Mouse (Mus musculus) ES-CJ7 (cell line): Measurements from ENCODE around the gene Zbed4.
"Not testable (repeated sequence)": the region's sequence is repeated elsewhere in the genome, so short reads cannot be mapped to it uniquely, and the experiment has no call there.

Experiments used
- DNase-seq: peaks from one replicate; pipeline ENCODE4 v3.0.0; 2011; ENCODE audit warnings: low read depth, low spot score

Zbed4 gene

GRCm38 (mm10) chr15:88738466-88738865 is 13.0 kb upstream of the Zbed4 start:
- DNase-seq: no peak

DNA sequence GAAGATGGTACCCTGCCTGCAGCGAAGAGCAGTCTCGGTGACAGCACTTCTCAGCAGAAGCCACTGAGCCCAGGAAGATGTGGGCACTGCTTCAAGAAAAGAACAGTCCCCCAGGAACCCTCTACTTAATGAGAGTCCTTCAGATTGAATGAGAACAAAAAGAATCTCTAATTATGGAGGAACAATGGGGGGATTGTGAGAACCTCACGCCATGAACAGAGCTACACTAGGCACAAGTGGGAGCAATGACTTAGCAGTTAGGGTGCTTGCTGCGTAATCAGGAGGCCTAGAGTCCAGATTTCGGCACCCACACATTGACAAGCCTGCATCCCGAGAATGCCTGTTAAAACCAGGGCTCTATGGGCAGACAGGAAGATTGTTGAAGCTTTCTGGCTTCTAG is 10.1 kb upstream of the Zbed4 start:
- DNase-seq: no peak

- not testable (repeated sequence) for DNase-seq
Measured at GRCm38 (mm10) chr15:88743371-88743770, 8.1 kb upstream of the Zbed4 start.

DNA sequence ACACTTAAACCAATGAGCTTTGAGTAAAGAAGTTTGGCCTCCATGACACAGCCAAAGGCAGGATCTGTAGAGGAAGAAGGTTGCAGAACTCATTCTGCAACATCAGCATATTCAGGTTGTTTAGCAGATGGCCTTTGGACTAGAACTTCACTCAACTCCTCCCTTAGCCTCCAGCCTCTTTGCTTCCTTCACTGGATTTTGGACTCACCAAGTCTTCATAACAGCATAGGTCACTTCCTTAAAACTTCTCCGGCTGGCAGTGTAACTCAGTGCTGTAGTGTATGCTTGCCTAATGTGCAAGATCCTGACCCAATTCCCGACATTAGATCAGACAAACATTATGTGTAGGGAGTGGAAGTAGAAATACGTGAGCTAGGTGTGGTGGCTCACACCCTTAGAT is 6.1 kb upstream of the Zbed4 start:
- no peak for DNase-seq

DNA sequence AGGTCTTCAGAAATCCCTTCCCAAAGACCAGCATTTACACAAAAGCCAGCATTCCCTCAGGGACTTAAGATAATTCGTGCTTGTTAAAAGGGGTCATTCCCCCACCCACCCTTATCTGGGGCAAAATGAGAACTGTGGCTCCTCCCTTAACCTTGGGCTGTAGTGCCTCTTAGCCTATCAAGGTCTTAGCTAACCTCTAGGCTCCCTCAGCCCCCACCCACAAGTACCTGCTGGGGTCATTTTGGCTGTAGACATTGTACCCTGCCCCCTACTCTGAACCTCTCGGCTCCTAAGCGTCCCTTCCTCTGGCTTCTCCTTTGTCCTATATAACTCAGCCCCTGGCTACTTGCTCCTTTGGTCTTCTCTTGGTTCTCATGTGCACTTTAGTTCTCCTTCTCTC is 5.5 kb upstream of the Zbed4 start:
- DNase-seq: peak; percentile 68

DNA sequence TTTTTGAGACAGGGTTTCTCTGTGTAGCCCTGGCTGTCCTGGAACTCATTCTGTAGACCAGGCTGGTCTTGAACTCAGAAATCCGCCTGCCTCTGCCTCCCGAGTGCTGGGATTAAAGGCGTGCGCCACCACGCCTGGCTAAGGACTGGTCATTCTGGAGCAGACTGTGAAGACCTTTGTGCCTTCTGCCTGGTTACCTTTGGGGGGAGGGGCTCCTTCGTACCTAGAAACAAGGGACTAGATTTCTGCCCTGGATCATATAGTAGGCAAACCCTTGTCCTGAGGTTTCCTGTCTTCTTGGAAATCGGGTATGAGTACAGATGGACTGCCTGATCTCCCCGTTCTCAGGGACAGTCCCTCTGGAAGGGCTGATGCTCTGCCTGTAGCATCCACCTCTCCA is 1.8 kb upstream of the Zbed4 start:
- not testable (repeated sequence) for DNase-seq

GRCm38 (mm10) chr15:88750032-88750431 is 1.4 kb upstream of the Zbed4 start:
- DNase-seq: no peak

DNA sequence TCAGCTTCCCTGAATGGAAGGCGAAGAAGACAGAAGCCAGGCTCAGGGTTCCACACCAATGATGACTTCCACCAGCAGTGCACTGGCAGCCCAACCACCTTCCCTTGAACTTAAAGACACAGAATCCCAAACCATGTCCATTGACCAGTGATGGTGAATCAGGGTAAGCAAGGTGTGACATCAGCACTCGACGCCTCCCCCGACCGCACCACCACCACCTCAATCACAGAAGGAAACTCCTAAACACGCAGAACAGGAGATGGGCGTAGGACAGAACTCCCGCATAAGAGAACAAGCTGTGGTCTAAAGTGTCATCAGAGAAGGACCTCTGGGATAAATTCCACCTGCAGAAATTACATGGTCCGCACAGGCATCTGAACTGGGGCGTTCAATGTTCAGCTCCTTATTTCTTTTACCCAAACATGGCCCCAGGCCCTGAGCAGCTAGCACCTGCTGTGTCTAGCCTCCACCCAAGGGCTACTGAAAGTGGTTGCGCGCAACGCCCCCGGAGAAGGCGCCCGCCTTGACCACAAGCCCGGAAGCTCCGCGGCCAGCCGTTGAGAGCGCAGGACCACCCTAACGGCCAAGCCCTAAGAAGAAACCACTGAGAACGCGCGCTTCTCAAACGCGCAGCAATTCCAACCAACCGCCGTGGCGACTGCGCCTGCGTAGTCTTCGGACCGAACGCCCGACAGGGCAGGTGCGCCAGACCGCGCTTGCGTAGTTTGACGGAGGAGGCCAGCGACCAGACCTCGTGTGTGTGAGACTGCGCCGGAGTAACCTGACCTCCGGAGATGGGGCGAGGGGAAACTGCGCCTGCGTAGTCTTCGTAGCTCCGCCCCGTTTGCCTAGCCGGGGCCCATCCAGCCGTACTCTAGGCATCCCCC is 540 bp upstream of the Zbed4 start:
- peak; percentile 100 for DNase-seq

- DNase-seq: no peak
Measured at GRCm38 (mm10) chr15:88752403-88752733, 908 bp downstream of the Zbed4 start.

- no peak for DNase-seq
Measured at GRCm38 (mm10) chr15:88754896-88755295, 3.4 kb downstream of the Zbed4 start.

DNA sequence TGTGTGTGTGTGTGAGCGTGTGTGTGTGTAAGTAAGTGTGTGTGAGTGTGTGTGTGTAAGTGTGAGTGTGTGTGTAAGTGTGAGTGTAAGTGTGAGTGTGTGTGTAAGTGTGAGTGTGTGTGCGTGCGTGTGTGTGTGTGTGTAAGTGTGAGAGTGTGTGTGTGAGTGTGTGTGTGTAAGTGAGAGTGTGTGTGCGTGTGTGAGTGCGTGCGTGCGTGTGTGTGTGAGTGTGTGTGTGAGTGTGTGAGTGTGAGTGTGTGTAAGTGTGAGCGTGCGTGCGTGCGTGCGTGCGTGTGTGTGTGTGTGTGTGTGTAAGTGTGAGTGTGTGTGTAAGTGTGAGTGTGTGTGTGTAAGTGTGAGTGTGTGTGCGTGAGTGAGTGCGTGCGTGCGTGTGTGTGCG is 4.3 kb downstream of the Zbed4 start:
- DNase-seq: no peak

DNA sequence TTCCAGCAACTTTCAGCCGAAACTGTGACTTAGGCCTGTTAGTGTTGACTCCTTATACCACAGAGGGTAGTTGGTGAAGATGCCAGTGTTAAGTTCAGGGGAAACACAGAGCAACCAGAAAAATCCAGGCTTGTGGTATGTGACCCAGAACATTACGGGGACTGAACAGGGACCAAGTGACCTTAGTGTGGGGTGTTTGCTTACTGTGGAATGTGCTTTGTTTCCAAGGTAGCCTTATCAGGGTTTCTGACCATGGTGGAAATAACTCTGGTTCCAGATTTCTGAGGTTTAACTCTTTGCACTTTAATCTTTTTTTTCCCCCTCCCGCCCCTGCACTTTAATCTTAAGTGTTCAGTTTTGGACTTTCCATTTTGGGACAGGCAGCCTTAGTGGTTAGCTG is 6.6 kb downstream of the Zbed4 start:
- DNase-seq: no peak

- no peak for DNase-seq
Measured at GRCm38 (mm10) chr15:88761551-88761950, 10.1 kb downstream of the Zbed4 start.

DNA sequence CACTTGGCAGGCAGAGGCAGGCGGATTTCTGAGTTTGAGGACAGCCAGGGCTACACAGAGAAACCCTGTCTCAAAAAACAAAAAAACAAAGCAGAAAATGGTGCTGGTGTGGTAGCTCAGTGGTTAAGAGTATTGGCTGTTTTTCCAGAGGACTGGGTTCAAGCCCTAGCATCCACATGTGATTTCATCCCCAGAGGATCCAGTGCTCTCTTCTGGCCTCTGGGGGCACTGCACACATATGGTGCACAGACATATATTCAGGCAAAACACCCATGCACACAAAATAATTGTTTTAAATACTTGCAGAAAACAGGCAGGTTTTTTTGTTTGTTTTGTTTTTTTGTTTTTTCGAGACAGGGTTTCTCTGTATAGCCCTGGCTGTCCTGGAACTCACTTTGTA is 14.7 kb downstream of the Zbed4 start:
- peak; percentile 63 for DNase-seq

DNA sequence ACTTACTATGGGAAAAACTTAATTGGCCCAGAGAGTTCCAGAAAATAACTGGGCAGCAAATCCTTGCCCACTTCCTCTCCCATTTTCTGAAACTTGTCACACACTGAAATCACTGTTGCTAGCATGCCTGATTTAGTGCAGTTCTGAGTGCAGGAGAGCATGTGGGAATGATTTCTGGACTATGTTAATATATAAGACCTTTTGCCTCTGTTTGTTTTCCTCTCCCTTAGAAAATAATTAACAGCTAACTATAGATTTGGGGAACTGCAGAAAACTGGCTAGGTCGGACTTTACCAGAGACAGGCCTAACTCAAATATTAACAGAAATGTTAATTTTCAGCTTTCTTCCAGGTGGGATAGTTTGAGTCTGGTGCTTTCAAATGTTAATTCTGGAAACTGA is 17.1 kb downstream of the Zbed4 start:
- DNase-seq: no peak

GRCm38 (mm10) chr15:88774630-88775029 is 23.2 kb downstream of the Zbed4 start:
- DNase-seq: not testable (repeated sequence)

- no peak for DNase-seq
Measured at GRCm38 (mm10) chr15:88792140-88792850, 40.8 kb downstream of the Zbed4 start.

DNA sequence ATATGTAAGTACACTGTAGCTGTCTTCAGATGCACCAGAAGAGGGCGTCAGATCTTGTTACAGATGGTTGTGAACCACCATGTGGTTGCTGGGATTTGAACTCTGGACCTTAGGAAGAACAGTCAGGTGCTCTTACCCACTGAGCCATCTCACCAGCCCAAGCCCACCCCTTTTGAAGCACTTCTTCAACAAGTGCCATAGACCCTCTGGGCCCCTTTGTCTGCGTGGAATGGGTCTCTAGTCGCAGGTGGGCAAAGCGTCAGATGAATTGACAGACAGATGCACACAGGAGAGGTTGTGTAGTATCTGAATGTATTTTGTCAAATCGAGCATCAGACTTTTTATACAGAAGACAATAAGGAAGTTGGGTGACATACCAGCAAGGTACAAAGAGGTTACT is 43.3 kb downstream of the Zbed4 start:
- not testable (repeated sequence) for DNase-seq

- DNase-seq: no peak
Measured at GRCm38 (mm10) chr15:88799950-88800371, 48.5 kb downstream of the Zbed4 start.

DNA sequence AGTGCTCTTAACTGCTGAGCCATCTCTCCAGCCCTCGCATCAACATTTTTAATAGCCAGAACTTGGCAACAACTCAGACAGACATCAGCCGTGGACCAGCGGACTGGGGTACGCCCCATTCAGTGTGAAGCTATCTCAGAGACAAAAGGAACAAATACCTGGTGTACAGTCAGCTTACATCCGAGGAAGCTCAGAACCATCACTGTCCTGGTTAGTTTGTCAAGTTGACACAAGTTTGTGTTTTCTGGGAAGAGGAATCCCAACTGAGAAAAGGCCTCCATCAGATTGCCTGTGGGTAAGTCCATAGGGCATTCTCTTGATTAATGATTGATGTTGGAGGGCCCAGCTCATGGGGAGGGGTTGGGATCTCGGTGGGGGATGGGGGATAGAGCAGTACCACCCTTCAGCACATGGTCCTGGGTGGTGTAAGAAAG is 49.5 kb downstream of the Zbed4 start:
- no peak for DNase-seq

DNA sequence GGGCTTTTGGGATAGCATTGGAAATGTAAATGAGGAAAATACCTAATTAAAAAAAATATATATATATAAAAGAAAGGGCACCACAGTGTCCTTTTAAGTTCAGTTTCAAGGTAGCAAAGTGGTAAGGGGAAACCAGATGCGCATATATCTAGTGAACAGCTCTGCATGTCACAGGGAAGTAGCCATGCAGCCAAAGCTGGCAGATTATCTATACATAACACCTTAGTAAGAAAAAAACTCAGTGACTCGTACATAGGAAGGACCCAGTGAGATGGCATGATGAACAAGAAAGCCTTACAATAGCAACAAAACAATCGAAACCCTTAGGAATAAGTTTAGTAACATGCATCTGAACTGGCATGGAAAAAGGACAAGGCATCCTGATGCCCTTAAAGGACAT is 50.4 kb downstream of the Zbed4 start:
- no peak for DNase-seq

GRCm38 (mm10) chr15:88802348-88802747 is 50.9 kb downstream of the Zbed4 start:
- DNase-seq: no peak

DNA sequence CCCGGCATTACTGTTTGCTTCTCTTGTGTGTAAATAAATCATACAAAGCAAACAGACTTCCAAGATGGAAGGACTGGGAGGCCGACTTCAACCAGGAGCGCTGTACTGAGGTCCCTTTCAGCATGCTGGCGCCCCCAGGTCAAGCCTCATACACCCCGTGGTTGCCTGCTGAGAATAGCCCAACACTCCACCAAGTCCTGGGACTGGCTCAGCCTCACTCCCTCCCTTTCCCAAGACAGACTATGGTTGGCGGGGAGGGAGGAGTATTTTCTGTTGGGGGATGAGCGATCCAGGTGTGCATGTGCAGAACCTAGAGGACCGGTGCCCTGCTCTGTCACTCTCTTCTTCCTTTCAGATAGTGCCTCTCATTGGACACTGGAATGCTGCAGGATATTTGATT is 56.7 kb downstream of the Zbed4 start:
- DNase-seq: no peak
